ENCODE assay signal across 16 mouse cellular contexts in genomic region chr5:20048386-20048785, GRCm38 (mm10).
"Had no signal": no experiment of that assay in that cellular context is flagged by ENCODE, and none has a peak within 500 bp of the region (broad histone marks: within the 10 kb centered on the region; RNA-seq: fewer than 3 reads in every experiment).

No protein-coding gene starts in this region.

- H3K27me3 ChIP-seq: neural tube, embryonic 13.5 days; neural tube, embryonic 15.5 days; stomach, embryonic 15.5 days had no signal

- H3K9me3 ChIP-seq: neural tube, embryonic 13.5 days; neural tube, embryonic 15.5 days; stomach, embryonic 15.5 days had no signal

- H3K4me1 ChIP-seq: stomach, embryonic 15.5 days had no signal

- DNase-seq: retina, postnatal 1 day; right cerebral cortex, adult 18-20 months; right cerebral cortex, postnatal 14 days; right cerebral cortex, postnatal 25 days; right cerebral cortex, postnatal 4 days; spleen, adult 18-20 months; thymus, adult 18-20 months; thymus, adult 2 months; thymus, postnatal 14 days; thymus, postnatal 25 days; thymus, postnatal 36 days; thymus, postnatal 4 days had no signal

- H3K4me3 ChIP-seq: neural tube, embryonic 13.5 days; neural tube, embryonic 15.5 days; stomach, embryonic 15.5 days had no signal

- H3K27ac ChIP-seq: neural tube, embryonic 13.5 days; neural tube, embryonic 15.5 days; stomach, embryonic 15.5 days; stomach, postnatal 0 days had no signal

- H3K36me3 ChIP-seq: neural tube, embryonic 13.5 days; neural tube, embryonic 15.5 days; stomach, embryonic 15.5 days had no signal

- H3K9ac ChIP-seq: neural tube, embryonic 13.5 days; neural tube, embryonic 15.5 days; stomach, embryonic 15.5 days had no signal

- H3K4me2 ChIP-seq: neural tube, embryonic 13.5 days; neural tube, embryonic 15.5 days; stomach, embryonic 15.5 days had no signal
